Mouse (Mus musculus) kidney, postnatal 36 days (tissue): ENCODE measurements around the gene Med16.

Experiments used
- DNase-seq, 2 experiments: peaks; one replicate each; pipeline ENCODE4 v3.0.0; 2021 to 2022; ENCODE audit warnings: mixed read lengths in 2 of 2

Gene Med16

GRCm38 (mm10) chr10:79908167-79909091 is at the start of gene Med16:
Gene Med16, minus strand, starts transcription at chr10:79908923.
- peak; percentile 97 to 98 for DNase-seq

GRCm38 (mm10) chr10:79958140-79958816 is 49.6 kb upstream of the Med16 start:
- peak; percentile 90 to 94 for DNase-seq

- DNase-seq = no peak
These were observed 48.0 kb upstream of the Med16 start for GRCm38 (mm10) chr10:79956643-79957154.

- DNase-seq = no peak
These were observed 47.0 kb upstream of the Med16 start for GRCm38 (mm10) chr10:79955691-79956090.

- DNase-seq = peak; percentile 54 to 85
These were observed 45.2 kb upstream of the Med16 start for GRCm38 (mm10) chr10:79953946-79954345.

GRCm38 (mm10) chr10:79950661-79951060 is 41.9 kb upstream of the Med16 start:
- no peak for DNase-seq

DNA sequence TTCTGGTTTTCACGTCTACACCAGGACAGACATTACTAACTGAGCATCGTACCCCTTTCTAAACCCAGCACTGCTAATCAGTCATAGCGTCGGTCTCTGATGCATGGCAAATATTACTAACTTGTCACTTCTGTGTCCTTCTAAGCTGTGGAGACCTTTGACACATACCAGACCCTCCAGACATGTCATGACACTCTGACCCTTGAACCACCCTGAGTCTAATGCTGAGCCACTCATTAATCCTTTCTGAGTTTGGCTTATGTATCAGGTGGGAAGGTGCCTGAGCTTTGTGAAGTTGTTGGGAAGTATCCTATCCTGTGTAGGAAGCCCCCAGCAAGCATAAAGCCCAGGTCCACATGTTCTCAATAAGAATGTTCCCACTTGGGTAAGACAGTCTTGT is 41.1 kb upstream of the Med16 start:
- DNase-seq = peak in 1 of 2 experiments; percentile 51

DNA sequence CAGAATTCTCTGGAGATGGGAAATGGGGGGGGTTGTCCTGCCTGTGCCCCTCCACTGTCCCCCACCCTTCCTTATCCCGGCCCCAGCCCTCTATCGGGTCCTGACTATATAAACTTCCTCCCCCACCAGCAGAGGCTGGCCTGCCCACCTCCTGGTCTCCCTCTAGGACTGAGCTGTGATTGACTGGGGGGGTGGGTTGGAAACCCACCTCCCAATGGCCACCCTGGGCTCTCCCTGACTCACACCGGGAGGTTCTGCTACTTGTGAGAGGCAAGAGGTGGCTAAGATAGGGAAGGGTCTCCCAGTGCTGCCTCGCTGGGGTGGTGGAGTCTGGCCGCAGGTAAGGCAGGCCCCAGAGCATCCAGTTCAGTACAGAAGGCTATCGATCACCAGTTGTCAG is 38.8 kb upstream of the Med16 start:
- DNase-seq = no peak

DNA sequence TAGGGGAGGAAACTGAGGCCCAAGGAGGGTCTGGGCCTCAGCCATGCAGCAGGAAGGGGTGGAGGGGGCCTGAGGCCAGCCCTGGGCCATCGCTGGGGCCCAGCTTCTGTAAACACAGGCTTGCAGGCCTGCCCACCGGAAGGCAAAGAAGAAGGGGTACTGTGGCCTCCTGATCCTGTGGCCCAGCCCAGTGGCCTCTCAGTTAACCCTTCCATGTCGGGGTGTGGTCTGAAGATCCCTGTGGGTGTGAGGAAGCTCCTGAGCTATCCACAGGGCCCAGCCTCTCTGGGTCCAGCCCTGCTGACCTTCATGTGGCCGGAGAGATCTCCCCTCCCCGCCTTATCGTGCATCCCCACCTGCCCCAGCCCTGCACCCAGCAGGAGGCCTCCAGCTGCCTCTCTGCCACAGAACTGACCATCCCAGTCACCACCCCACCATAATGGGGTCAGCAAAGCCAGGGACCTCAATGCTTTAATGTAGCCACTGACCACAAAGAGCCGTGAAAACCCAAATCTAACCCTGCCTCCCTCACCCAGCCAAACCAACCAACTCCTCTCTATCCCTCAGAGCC is 38.1 kb upstream of the Med16 start:
- no peak for DNase-seq

GRCm38 (mm10) chr10:79945507-79946234 is 36.9 kb upstream of the Med16 start:
- peak; percentile 75 to 76 for DNase-seq

DNA sequence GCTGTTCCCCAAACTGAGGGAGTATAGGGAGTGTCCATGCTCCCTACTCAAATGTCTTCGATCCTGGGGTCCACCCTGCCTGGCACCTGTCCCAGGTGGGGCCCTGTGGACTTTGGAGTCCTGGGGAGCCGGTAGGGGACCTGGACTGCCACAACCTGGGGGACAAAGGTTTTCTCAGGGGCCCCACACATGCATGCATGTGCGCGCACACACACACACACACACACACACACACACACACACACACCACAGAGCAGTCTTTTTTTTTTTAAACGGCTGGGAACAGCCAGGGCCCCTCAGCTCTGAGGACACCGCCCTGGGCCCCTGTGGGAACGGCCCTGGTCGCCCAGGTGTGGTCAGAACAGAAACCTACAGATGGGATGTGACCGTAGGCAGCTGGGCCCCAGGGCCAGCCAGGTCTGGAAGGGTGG is 34.8 kb upstream of the Med16 start:
- peak in 1 of 2 experiments; percentile 49 for DNase-seq

DNA sequence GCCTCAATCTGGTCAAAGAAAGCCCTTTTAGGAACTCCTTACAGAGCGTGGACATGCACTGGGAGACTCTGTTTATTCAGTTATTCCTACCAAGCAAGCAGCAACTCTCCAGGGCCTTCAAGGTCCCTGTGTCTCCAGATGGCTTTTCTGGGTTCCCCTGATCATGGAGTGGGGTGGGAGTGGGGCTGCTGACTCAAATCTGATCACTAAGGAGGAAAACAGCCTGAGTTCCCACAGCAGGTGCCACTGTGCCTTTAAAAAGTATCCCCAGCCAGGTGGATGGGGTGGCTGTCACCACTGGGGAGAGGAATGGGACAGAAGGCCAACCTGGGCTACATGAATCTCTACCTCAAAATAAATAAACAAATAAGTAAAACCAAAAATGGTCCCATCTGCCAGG is 34.3 kb upstream of the Med16 start:
- no peak for DNase-seq

GRCm38 (mm10) chr10:79940749-79941148 is 32.0 kb upstream of the Med16 start:
- peak in 1 of 2 experiments; percentile 28 for DNase-seq

DNA sequence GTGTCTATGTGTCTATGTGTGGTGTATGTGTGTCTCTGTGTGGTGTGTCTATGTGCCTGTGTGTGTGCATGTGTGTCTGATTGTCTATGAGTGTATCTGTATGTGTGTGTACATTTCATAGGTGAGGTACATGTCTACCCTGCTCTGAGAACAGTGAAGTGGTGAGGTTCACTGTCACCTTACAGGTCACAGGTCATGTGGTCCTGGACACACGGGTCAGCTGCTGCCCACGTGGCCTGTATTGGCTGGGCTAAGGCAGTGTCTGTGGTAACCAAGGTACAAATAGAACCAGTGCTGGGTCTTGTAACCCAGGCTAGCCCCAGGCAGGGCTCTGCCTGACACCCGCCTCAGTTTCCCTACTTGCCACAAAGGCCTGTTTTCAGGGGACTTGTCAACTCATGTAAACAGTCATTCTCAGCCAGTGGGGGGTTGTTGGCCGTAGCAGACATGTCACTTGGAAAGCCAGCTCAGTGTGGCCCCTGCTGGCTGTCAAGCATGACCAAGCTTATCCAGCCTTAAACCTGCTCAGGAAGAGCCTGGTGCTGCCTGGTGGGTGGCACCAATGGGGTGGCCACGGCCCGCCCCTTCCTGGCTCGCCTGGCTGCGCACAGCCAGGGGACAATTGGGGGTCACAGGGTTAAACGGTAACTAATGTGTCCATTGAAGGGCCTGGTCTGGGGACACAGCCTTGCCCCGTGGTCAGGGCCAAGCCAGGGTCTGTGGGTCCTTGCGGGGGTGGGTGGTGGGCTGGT is 29.2 kb upstream of the Med16 start:
- peak; percentile 72 to 73 for DNase-seq

- peak; percentile 86 to 88 for DNase-seq
These were observed 28.3 kb upstream of the Med16 start for GRCm38 (mm10) chr10:79936911-79937441.

DNA sequence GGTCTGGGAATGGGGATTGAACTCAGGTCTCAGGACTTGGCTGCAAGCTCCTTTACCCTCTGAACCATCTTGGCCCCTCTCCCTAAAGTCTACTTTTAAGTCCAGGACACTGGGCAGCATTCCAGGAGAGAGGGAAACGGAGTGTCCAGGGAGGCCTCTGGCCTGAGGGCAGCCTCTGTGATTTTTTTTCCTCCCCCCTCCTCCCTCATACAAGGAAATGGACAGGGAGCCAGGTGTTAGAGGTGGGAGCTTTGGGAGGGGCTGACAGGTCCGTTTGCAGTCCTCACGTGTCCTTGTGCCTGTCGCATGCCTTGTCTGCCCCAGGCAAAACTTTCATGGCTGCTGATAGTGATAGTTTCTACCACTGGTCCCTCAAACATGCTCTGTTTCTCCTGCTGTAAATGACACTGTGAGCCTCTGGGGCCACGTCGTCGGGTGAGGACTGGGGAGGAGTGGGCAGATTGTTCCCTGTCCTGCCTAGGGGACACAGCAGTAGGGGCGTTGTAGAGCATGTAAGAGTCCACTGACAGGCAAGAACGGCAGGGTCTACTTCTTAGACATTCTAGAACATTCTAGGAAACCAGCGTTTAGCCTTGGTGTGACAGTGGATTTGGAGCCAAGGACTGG is 27.7 kb upstream of the Med16 start:
- peak; percentile 86 to 91 for DNase-seq

DNA sequence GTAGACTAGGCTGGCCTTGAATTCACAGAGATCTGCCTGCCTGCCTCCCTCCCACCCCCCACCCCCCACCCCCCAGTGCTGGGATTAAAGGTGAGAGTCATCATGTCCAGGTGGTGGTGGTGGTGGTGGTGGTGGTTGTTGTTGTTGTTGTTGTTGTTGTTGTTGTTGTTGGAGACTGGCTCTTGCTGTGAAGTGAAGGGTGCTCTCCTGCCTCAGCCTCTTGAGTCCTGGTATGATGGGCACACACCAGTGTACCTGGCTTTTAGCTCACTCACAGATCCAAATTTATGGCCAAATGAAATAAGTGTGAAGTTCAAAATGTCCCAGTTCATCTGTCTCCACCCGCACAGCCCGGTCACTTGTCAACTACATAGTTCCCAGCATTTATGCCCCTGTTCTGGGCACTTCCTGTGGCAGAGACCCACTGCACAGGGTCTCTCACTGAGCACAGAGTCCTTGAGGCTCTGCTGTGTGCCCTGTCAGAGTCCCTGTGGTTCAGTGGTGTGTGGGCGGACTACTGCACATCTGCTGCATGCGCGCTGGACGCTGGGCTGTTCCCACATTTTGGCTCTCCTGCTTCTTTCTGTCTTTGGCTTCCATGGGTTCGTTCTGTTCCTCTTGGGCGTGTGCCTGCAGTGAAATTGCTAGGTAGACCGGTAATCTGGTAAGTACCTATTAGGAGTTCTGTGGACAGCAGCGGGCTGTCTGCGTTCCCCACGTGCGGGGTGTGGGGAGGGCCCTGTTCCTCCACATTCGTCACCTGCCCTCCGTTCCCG is 26.3 kb upstream of the Med16 start:
- no peak for DNase-seq

- peak; percentile 91 to 93 for DNase-seq
These were observed 25.6 kb upstream of the Med16 start for GRCm38 (mm10) chr10:79934272-79934721.

- no peak for DNase-seq
These were observed 25.1 kb upstream of the Med16 start for GRCm38 (mm10) chr10:79933861-79934260.

DNA sequence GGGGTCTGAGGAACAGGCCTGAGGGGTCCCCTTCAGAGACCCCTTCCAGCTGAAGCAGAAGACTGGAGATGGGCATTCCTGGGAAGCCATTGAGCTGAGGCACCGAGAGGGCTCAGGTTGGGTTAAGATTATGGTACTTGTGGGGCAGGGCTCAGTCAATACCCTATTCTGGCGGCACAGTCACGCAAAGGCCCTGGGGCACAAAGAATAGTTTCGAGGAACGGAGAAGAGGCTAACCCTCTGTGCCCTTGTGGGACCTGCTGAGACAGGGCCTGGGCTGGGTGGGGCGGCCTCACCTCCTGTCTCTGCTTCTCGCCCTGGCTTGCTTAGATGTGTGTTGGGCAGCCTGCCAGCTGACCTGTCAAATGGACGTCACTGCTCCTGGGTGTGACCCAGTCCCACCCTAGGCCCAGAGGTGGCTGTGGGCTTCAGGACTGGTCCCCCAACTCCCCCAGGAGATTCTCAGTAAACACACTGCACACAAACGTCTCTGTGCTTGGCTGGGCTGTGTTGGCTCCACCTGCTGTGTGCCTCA is 24.5 kb upstream of the Med16 start:
- peak; percentile 30 to 60 for DNase-seq
